Mouse (Mus musculus) heart, embryonic 11.5 days (tissue): ENCODE results near the gene Ism1. TPM values are rescaled to one million over a fixed set of nuclear protein-coding genes. Genes with fewer than 3 reads are reported as not detected.

ENCODE experiments used
- polyA plus RNA-seq: library from polyadenylated mRNA; unstranded; fragments of >200 nt; fragmentation: Nextera tagmentation; extraction: Ambion mirVana; gene quantifications from 2 replicates; pipeline ENCODE4 v1.2.1, GENCODE M21; 2014

The Ism1 gene
- polyA plus RNA-seq, 1 experiment from 2014 or later, result 1.1 TPM

Other genes starting within 250 kb of the Ism1 start
- gene Sptlc3, start 184.3 kb upstream of the Ism1 start, polyA plus RNA-seq, result not detected in 2 replicates